Mouse (Mus musculus) megakaryocyte, embryonic 14.5 days (primary cell): ENCODE measurements around the gene Pigb. TPM values are rescaled to one million over a fixed set of nuclear protein-coding genes. Genes with fewer than 3 reads are reported as not detected.
A peak's percentile ranks its signal among the peaks of the same experiment; 100 is the strongest.

ENCODE experiments used
- H3K27me3 ChIP-seq: replicated peaks from 2 replicates; pipeline ENCODE3; 2012; ENCODE audit warnings: inconsistent platforms
- H3K36me3 ChIP-seq: replicated peaks from 2 replicates; pipeline ENCODE3; 2012; ENCODE audit warnings: low read length, inconsistent platforms, mixed read lengths
- H3K4me1 ChIP-seq: 2 replicates; pipeline ENCODE4 v1.6.1; 2012; ENCODE audit warnings: inconsistent platforms
- H3K4me3 ChIP-seq: replicated peaks from 2 replicates; pipeline ENCODE3; 2012; ENCODE audit warnings: moderate library complexity, mild to moderate bottlenecking, inconsistent platforms
- H3K9me3 ChIP-seq: 2 replicates; pipeline ENCODE4 v1.6.1; 2012; ENCODE audit warnings: inconsistent platforms
- FLI1 ChIP-seq: IDR thresholded peaks from 2 replicates; pipeline ENCODE4 v1.6.1; 2012; ENCODE audit warnings: low read length, inconsistent platforms, mixed read lengths
- GATA1 ChIP-seq: IDR thresholded peaks from 3 replicates; pipeline ENCODE4 v1.6.1; 2012; ENCODE audit warnings: mixed read lengths, low read length, inconsistent platforms, borderline replicate concordance
- polyA plus RNA-seq: library from polyadenylated mRNA; stranded (reverse); fragments of >175 nt; gene quantifications from 2 replicates; pipeline ENCODE4 v1.2.3, GENCODE M21; 2012; ENCODE audit warnings: low replicate concordance; ENCODE audit not compliant: insufficient read depth

The Pigb gene
- polyA plus RNA-seq, 1 experiment = 0.79 TPM

DNA sequence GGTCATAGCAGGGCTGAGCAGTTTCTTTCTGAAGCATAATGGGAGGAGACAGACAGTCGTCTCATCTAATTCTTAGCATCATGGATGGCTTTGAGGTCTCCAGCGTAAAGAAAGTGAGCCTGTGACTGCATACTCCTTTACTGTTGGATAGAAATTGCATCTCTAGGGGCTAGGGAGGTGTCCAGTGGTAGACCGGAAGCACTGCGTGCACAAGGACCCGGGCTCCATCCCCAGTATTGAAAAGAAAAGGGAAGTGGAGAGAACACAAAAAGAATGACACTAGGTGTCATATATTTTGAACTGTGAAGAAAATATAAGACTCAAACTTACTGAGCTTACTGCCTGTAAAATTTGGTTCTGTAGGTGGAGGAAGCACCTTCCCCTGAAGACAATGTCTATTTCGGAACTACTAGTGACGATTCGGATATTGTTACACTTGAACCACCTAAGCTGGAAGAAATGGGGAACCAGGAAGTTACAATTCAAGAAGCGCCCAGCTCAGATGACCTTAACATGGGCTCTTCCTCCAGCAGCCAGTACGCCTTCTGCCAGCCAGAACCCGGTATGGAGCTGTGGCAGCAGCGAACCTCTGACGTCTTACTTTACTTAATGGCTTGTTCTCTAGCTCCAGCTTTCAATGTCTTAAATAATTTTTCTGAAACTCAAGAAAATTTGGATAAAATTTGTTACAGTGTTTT, 38.7 kb downstream of the Pigb start:
- no peaks in the 10 kb centered on the region for H3K27me3 ChIP-seq
- H3K9me3 ChIP-seq = no peaks in the 10 kb centered on the region
- no peak overlapping the region for H3K4me3 ChIP-seq
- TF ChIP-seq FLI1 (no peak), GATA1 (no peak)
- H3K36me3 ChIP-seq = peaks cover 76% of the 10 kb centered on the region
- peaks cover 15% of the 10 kb centered on the region for H3K4me1 ChIP-seq

DNA sequence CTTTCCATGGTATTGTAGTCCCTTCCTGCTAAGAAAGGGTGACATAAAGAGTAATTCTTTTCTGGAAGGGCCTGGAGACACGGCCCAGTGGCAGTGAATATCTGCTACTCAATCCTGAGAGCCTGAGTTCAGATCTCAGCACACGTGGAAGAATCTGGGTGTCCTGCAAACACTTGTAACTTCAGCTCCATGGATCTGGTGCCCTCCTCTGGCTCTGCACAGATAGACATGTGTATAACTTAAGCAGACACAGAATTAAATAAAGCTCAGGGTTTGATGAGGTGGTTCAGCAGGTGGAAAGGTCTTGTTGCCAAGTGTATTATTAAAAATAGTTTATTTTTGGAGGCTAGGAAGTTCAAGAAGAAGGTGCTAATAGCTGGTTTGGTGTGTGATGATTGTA, 39.7 kb downstream of the Pigb start:
- Histone ChIP-seq H3K36me3 (peaks cover 69% of the 10 kb centered on the region), H3K4me3 (no peak overlapping the region), H3K27me3 (no peaks in the 10 kb centered on the region), H3K9me3 (no peaks in the 10 kb centered on the region), H3K4me1 (peaks cover 11% of the 10 kb centered on the region)
- TF ChIP-seq GATA1 (no peak), FLI1 (no peak)

DNA sequence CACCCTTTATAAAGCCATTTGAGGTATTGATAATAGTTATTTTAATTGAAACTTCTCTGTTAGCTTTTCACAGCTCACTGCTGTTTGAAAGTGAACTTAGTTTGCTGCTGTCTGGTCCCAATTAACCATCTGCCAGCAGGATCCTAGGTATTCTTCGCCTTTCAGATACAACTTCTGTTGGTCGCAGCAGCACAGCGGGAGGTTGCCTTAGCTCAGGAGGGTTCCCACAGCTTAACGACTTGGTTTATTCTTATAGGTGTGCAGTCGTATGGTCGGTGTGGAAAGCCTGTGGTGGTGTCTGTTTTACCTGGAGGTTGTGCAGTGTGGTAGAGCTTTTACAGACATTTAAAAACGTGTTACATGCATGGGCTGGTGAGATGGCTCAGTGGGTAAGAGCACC, 43.4 kb downstream of the Pigb start:
- TF ChIP-seq GATA1 (no peak), FLI1 (no peak)
- H3K4me3 ChIP-seq = no peak overlapping the region
- H3K9me3 ChIP-seq = no peaks in the 10 kb centered on the region
- H3K36me3 ChIP-seq = peaks cover 37% of the 10 kb centered on the region
- no peaks in the 10 kb centered on the region for H3K27me3 ChIP-seq
- H3K4me1 ChIP-seq = peaks cover 23% of the 10 kb centered on the region

- peaks cover 31% of the 10 kb centered on the region for H3K36me3 ChIP-seq
- no peak overlapping the region for H3K4me3 ChIP-seq
- H3K27me3 ChIP-seq = no peaks in the 10 kb centered on the region
- H3K9me3 ChIP-seq = no peaks in the 10 kb centered on the region
- peaks cover 26% of the 10 kb centered on the region for H3K4me1 ChIP-seq
- TF ChIP-seq GATA1 (no peak), FLI1 (no peak)
These were observed 44.0 kb downstream of the Pigb start for GRCm38 (mm10) chr9:72996167-72996566.

GRCm38 (mm10) chr9:72992576-72992975, 47.6 kb downstream of the Pigb start:
- no peak overlapping the region for H3K4me3 ChIP-seq
- TF ChIP-seq GATA1 (no peak), FLI1 (no peak)
- peaks cover 11% of the 10 kb centered on the region for H3K36me3 ChIP-seq
- H3K9me3 ChIP-seq = no peaks in the 10 kb centered on the region
- H3K4me1 ChIP-seq = peaks cover 42% of the 10 kb centered on the region
- H3K27me3 ChIP-seq = no peaks in the 10 kb centered on the region

- TF ChIP-seq FLI1 (no peak), GATA1 (no peak)
- H3K4me1 ChIP-seq = peaks cover 52% of the 10 kb centered on the region
- H3K36me3 ChIP-seq = peaks cover 6% of the 10 kb centered on the region
- no peaks in the 10 kb centered on the region for H3K9me3 ChIP-seq
- H3K4me3 ChIP-seq = no peak overlapping the region
- no peaks in the 10 kb centered on the region for H3K27me3 ChIP-seq
These were observed 48.8 kb downstream of the Pigb start for GRCm38 (mm10) chr9:72991420-72991819.

DNA sequence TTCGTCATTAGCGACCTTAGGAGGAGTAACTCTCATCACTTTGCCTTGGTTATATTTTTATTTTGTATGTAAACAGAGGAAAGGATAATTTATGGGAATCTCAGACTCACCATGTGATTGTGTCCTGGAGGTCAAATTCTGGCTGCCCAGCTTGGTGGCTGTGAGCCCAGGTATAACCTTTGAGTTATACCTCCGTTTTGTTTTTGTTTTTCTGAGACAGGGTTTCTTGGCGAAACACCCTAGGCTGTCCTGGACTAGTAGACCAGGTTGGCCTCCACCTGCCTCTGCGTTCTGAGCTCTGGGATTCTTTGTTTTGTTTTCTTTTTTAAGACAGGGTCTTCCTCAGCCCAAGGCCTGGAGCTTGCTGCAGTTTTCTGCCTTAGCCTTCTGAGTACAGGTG, 51.5 kb downstream of the Pigb start:
- Histone ChIP-seq H3K27me3 (no peaks in the 10 kb centered on the region), H3K4me1 (peaks cover 62% of the 10 kb centered on the region), H3K9me3 (no peaks in the 10 kb centered on the region), H3K36me3 (no peaks in the 10 kb centered on the region), H3K4me3 (no peak overlapping the region)
- TF ChIP-seq FLI1 (no peak), GATA1 (no peak)

DNA sequence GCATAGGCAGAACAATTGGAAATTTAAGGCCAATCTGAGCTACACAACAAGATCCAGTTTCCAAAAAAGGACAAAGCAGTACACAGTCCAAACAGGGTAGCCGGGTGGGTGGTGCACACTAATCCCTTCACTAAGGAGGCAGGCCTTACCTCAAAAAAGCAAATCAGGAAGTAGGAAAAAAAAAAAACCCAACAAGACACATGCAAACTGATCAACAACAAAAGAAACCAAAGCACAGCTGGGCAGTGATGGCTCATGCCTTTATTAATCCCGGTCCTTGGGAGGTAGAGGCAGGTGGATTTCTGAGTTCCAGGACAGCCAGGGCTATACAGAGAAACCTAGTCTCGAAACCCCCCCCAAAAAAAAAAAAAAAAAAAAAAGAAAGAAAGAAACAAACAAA, 52.5 kb downstream of the Pigb start:
- peaks cover 56% of the 10 kb centered on the region for H3K4me1 ChIP-seq
- TF ChIP-seq GATA1 = no peak
- TF ChIP-seq FLI1 = no peak
- H3K27me3 ChIP-seq = no peaks in the 10 kb centered on the region
- no peak overlapping the region for H3K4me3 ChIP-seq
- no peaks in the 10 kb centered on the region for H3K9me3 ChIP-seq
- no peaks in the 10 kb centered on the region for H3K36me3 ChIP-seq

GRCm38 (mm10) chr9:72985250-72986220, 54.6 kb downstream of the Pigb start, which contains the start of the genes Ccpg1os and Ccpg1:
TSS of gene Ccpg1os (minus strand) at chr9:72985382.
TSS of gene Ccpg1 (plus strand) at chr9:72985429.
- Histone ChIP-seq H3K27me3 (no peaks in the 10 kb centered on the region), H3K4me1 (peaks cover 41% of the 10 kb centered on the region), H3K36me3 (no peaks in the 10 kb centered on the region), H3K9me3 (no peaks in the 10 kb centered on the region), H3K4me3 (peak within 1 kb of the TSS; percentile 96)
- TF ChIP-seq GATA1 (no peak), FLI1 (peak; percentile 53; the same call in 1 of the 2 replicates)

- H3K36me3 ChIP-seq = no peaks in the 10 kb centered on the region
- no peak overlapping the region for H3K4me3 ChIP-seq
- TF ChIP-seq FLI1 (no peak), GATA1 (no peak)
- no peaks in the 10 kb centered on the region for H3K9me3 ChIP-seq
- H3K27me3 ChIP-seq = no peaks in the 10 kb centered on the region
- peaks cover 27% of the 10 kb centered on the region for H3K4me1 ChIP-seq
These were observed 57.1 kb downstream of the Pigb start for GRCm38 (mm10) chr9:72983066-72983465.
